Mouse (Mus musculus): ENCODE results near the gene 4930444G20Rik. TPM values are rescaled to one million over a fixed set of nuclear protein-coding genes. Genes with fewer than 3 reads are reported as not detected.
"Not testable (repeated sequence)": the region's sequence is repeated elsewhere in the genome, so short reads cannot be mapped to it uniquely, and the experiment has no call there.

Gene 4930444G20Rik
- not detected in 2 replicates for total RNA-seq (2014; rRNA removed)
- polyA plus RNA-seq (2015; fragmentation: Nextera tagmentation; extraction: Ambion mirVana), result not detected in 2 replicates

- H3K36me3 ChIP-seq (ENCODE audit: insufficient read depth, low read length); ATAC-seq; DNase-seq (ENCODE audit: low spot score); H3K27me3 ChIP-seq (ENCODE audit: insufficient read depth, low read length); H3K4me1 ChIP-seq (ENCODE audit: insufficient read depth, low read length); H3K4me2 ChIP-seq (ENCODE audit: low read depth, low read length); H3K9me3 ChIP-seq (ENCODE audit: low read length); H3K9ac ChIP-seq (replicated peaks; ENCODE audit: low read length); H3K4me3 ChIP-seq (ENCODE audit: low read length); H3K27ac ChIP-seq: not testable (repeated sequence)
- 92% methylated on average over 7 of the region's 7 CpGs for whole genome bisulfite sequencing
Measured at GRCm38 (mm10) chr10:22067979-22068378, at the start of gene 4930444G20Rik. Gene 4930444G20Rik (minus strand): TSS chr10:22068079.

GRCm38 (mm10) chr10:22074531-22074930, 6.7 kb upstream of the 4930444G20Rik start:
- no peak overlapping the region for H3K27ac ChIP-seq
- H3K4me2 ChIP-seq (ENCODE audit: low read depth, low read length), result no peak overlapping the region
- no peak for TF ChIP-seq CTCF (IDR thresholded peaks at IDR 0.05; ENCODE audit: low read depth)
- H3K36me3 ChIP-seq (ENCODE audit: insufficient read depth, low read length), result no peaks in the 10 kb centered on the region
- no peaks in the 10 kb centered on the region for H3K27me3 ChIP-seq (ENCODE audit: insufficient read depth, low read length)
- no peak overlapping the region for H3K4me3 ChIP-seq (ENCODE audit: low read length)
- H3K4me1 ChIP-seq (ENCODE audit: insufficient read depth, low read length), result no peaks in the 10 kb centered on the region
- no peaks in the 10 kb centered on the region for H3K9me3 ChIP-seq (ENCODE audit: low read length)
- ATAC-seq (no peak), DNase-seq (ENCODE audit: low spot score) (no peak)
- no peak overlapping the region for H3K9ac ChIP-seq (replicated peaks; ENCODE audit: low read length)
- 96% methylated on average over 2 of the region's 2 CpGs for WGBS

- Histone ChIP-seq H3K36me3 (ENCODE audit: insufficient read depth, low read length) (no peaks in the 10 kb centered on the region), H3K9ac (replicated peaks; ENCODE audit: low read length) (no peak overlapping the region), H3K4me2 (ENCODE audit: low read depth, low read length) (no peak overlapping the region), H3K4me3 (ENCODE audit: low read length) (no peak overlapping the region), H3K9me3 (ENCODE audit: low read length) (no peaks in the 10 kb centered on the region), H3K4me1 (ENCODE audit: insufficient read depth, low read length) (no peaks in the 10 kb centered on the region), H3K27me3 (ENCODE audit: insufficient read depth, low read length) (no peaks in the 10 kb centered on the region), H3K27ac (no peak overlapping the region)
- no peak for TF ChIP-seq CTCF (IDR thresholded peaks at IDR 0.05; ENCODE audit: low read depth)
- DNase-seq (ENCODE audit: low spot score), result no peak
- no peak for ATAC-seq
- WGBS, result 75% methylated on average over 2 of the region's 2 CpGs
Measured at GRCm38 (mm10) chr10:22072739-22073138, 4.9 kb upstream of the 4930444G20Rik start.

- TF ChIP-seq CTCF (IDR thresholded peaks at IDR 0.05; ENCODE audit: low read depth), result no peak
- Histone ChIP-seq H3K27ac (no peak overlapping the region), H3K4me3 (ENCODE audit: low read length) (no peak overlapping the region), H3K4me1 (ENCODE audit: insufficient read depth, low read length) (no peaks in the 10 kb centered on the region), H3K9me3 (ENCODE audit: low read length) (no peaks in the 10 kb centered on the region), H3K36me3 (ENCODE audit: insufficient read depth, low read length) (no peaks in the 10 kb centered on the region), H3K4me2 (ENCODE audit: low read depth, low read length) (no peak overlapping the region), H3K9ac (replicated peaks; ENCODE audit: low read length) (no peak overlapping the region), H3K27me3 (ENCODE audit: insufficient read depth, low read length) (no peaks in the 10 kb centered on the region)
- ATAC-seq (no peak), DNase-seq (ENCODE audit: low spot score) (no peak)
- WGBS, result 61% methylated on average over 4 of the region's 4 CpGs
Measured at GRCm38 (mm10) chr10:22070576-22070975, 2.7 kb upstream of the 4930444G20Rik start.

- no peak for ATAC-seq
Measured at GRCm38 (mm10) chr10:22070168-22070567, 2.3 kb upstream of the 4930444G20Rik start.

GRCm38 (mm10) chr10:22059415-22059814, 8.5 kb downstream of the 4930444G20Rik start:
- no peak overlapping the region for H3K9ac ChIP-seq (replicated peaks; ENCODE audit: low read length)
- no peak overlapping the region for H3K4me3 ChIP-seq (ENCODE audit: low read length)
- no peak for DNase-seq (ENCODE audit: low spot score)
- H3K27me3 ChIP-seq (ENCODE audit: insufficient read depth, low read length), result no peaks in the 10 kb centered on the region
- 90% methylated on average over 2 of the region's 2 CpGs for WGBS
- no peak for TF ChIP-seq CTCF (IDR thresholded peaks at IDR 0.05; ENCODE audit: low read depth)
- no peaks in the 10 kb centered on the region for H3K9me3 ChIP-seq (ENCODE audit: low read length)
- H3K4me1 ChIP-seq (ENCODE audit: insufficient read depth, low read length), result no peaks in the 10 kb centered on the region
- ATAC-seq, result no peak
- no peak overlapping the region for H3K27ac ChIP-seq
- peak overlapping the region; percentile 68; the same call in 1 of the 2 replicates for H3K4me2 ChIP-seq (ENCODE audit: low read depth, low read length)
- H3K36me3 ChIP-seq (ENCODE audit: insufficient read depth, low read length), result no peaks in the 10 kb centered on the region

More at GRCm38 (mm10) chr10:22070168-22070567, 2.3 kb upstream of the 4930444G20Rik start:
- Histone ChIP-seq H3K4me1 (ENCODE audit: insufficient read depth, low read length) (no peaks in the 10 kb centered on the region), H3K27ac (no peak overlapping the region), H3K9ac (replicated peaks; ENCODE audit: low read length) (no peak overlapping the region), H3K4me3 (ENCODE audit: low read length) (no peak overlapping the region), H3K9me3 (ENCODE audit: low read length) (no peaks in the 10 kb centered on the region), H3K4me2 (ENCODE audit: low read depth, low read length) (no peak overlapping the region), H3K27me3 (ENCODE audit: insufficient read depth, low read length) (no peaks in the 10 kb centered on the region), H3K36me3 (ENCODE audit: insufficient read depth, low read length) (no peaks in the 10 kb centered on the region)
- WGBS, result 85% methylated on average over 2 of the region's 2 CpGs
- no peak for DNase-seq (ENCODE audit: low spot score)
- no peak for TF ChIP-seq CTCF (IDR thresholded peaks at IDR 0.05; ENCODE audit: low read depth)

GRCm38 (mm10) chr10:22059026-22059325, 8.9 kb downstream of the 4930444G20Rik start:
- Histone ChIP-seq H3K27me3 (ENCODE audit: insufficient read depth, low read length) (no peaks in the 10 kb centered on the region), H3K9me3 (ENCODE audit: low read length) (no peaks in the 10 kb centered on the region), H3K27ac (no peak overlapping the region), H3K4me3 (ENCODE audit: low read length) (peak overlapping the region; percentile 57), H3K4me1 (ENCODE audit: insufficient read depth, low read length) (no peaks in the 10 kb centered on the region), H3K9ac (replicated peaks; ENCODE audit: low read length) (peak overlapping the region; percentile 48), H3K4me2 (ENCODE audit: low read depth, low read length) (peak overlapping the region; percentile 68), H3K36me3 (ENCODE audit: insufficient read depth, low read length) (no peaks in the 10 kb centered on the region)
- DNase-seq (ENCODE audit: low spot score) (no peak), ATAC-seq (no peak)
- WGBS, result 21% methylated on average over 12 of the region's 12 CpGs
- TF ChIP-seq CTCF (IDR thresholded peaks at IDR 0.05; ENCODE audit: low read depth), result no peak
